Mouse (Mus musculus): Measurements from ENCODE around the gene Ly6g6c.

The Ly6g6c gene

GRCm38 (mm10) chr17:35064951-35065947 lies at the start of gene Ly6g6c:
Gene Ly6g6c, plus strand, starts transcription at chr17:35065388.
- Histone ChIP-seq H3K36me3 (ENCODE audit: control insufficient read depth, insufficient read depth, low read length, poor library complexity, severe bottlenecking) (no peaks in the 10 kb centered on the region), H3K27me3 (ENCODE audit: control insufficient read depth, insufficient read depth, low read length, poor library complexity, severe bottlenecking) (no peaks in the 10 kb centered on the region)
- DNase-seq (ENCODE audit: low read depth, low spot score): peak; percentile 44

GRCm38 (mm10) chr17:35016376-35016775 lies 48.8 kb upstream of the Ly6g6c start, which contains the start of gene Vwa7:
Gene Vwa7, plus strand, starts transcription at chr17:35016579.
- Histone ChIP-seq H3K36me3 (ENCODE audit: control insufficient read depth, insufficient read depth, low read length, poor library complexity, severe bottlenecking) (peaks cover 25% of the 10 kb centered on the region), H3K27me3 (ENCODE audit: control insufficient read depth, insufficient read depth, low read length, poor library complexity, severe bottlenecking) (no peaks in the 10 kb centered on the region)
- peak; percentile 34 for DNase-seq (ENCODE audit: low read depth, low spot score)

GRCm38 (mm10) chr17:35016791-35017705 lies 48.1 kb upstream of the Ly6g6c start:
- peak; percentile 43 for DNase-seq (ENCODE audit: low read depth, low spot score)
- H3K36me3 ChIP-seq (ENCODE audit: control insufficient read depth, insufficient read depth, low read length, poor library complexity, severe bottlenecking): peaks cover 20% of the 10 kb centered on the region
- no peaks in the 10 kb centered on the region for H3K27me3 ChIP-seq (ENCODE audit: control insufficient read depth, insufficient read depth, low read length, poor library complexity, severe bottlenecking)

- no peak for DNase-seq (ENCODE audit: low read depth, low spot score)
- Histone ChIP-seq H3K36me3 (ENCODE audit: control insufficient read depth, insufficient read depth, low read length, poor library complexity, severe bottlenecking) (peaks cover 20% of the 10 kb centered on the region), H3K27me3 (ENCODE audit: control insufficient read depth, insufficient read depth, low read length, poor library complexity, severe bottlenecking) (no peaks in the 10 kb centered on the region)
Measured at GRCm38 (mm10) chr17:35017706-35018030, 47.5 kb upstream of the Ly6g6c start.

GRCm38 (mm10) chr17:35018171-35018570 lies 47.0 kb upstream of the Ly6g6c start:
- no peak for DNase-seq (ENCODE audit: low read depth, low spot score)
- H3K36me3 ChIP-seq (ENCODE audit: control insufficient read depth, insufficient read depth, low read length, poor library complexity, severe bottlenecking): peaks cover 19% of the 10 kb centered on the region
- H3K27me3 ChIP-seq (ENCODE audit: control insufficient read depth, insufficient read depth, low read length, poor library complexity, severe bottlenecking): no peaks in the 10 kb centered on the region

- DNase-seq (ENCODE audit: low read depth, low spot score): no peak
- Histone ChIP-seq H3K36me3 (ENCODE audit: control insufficient read depth, insufficient read depth, low read length, poor library complexity, severe bottlenecking) (peaks cover 11% of the 10 kb centered on the region), H3K27me3 (ENCODE audit: control insufficient read depth, insufficient read depth, low read length, poor library complexity, severe bottlenecking) (no peaks in the 10 kb centered on the region)
Measured at GRCm38 (mm10) chr17:35019894-35020293, 45.3 kb upstream of the Ly6g6c start.

- no peak for DNase-seq (ENCODE audit: low read depth, low spot score)
- H3K36me3 ChIP-seq (ENCODE audit: control insufficient read depth, insufficient read depth, low read length, poor library complexity, severe bottlenecking): peaks cover 7% of the 10 kb centered on the region
- no peaks in the 10 kb centered on the region for H3K27me3 ChIP-seq (ENCODE audit: control insufficient read depth, insufficient read depth, low read length, poor library complexity, severe bottlenecking)
Measured at GRCm38 (mm10) chr17:35020551-35020950, 44.6 kb upstream of the Ly6g6c start.

GRCm38 (mm10) chr17:35021163-35021808 lies 43.9 kb upstream of the Ly6g6c start:
- DNase-seq (ENCODE audit: low read depth, low spot score): peak; percentile 84
- peaks cover 2% of the 10 kb centered on the region; the same call in 1 of the 2 replicates for H3K36me3 ChIP-seq (ENCODE audit: control insufficient read depth, insufficient read depth, low read length, poor library complexity, severe bottlenecking)
- H3K27me3 ChIP-seq (ENCODE audit: control insufficient read depth, insufficient read depth, low read length, poor library complexity, severe bottlenecking): no peaks in the 10 kb centered on the region

- no peak for DNase-seq (ENCODE audit: low read depth, low spot score)
- Histone ChIP-seq H3K36me3 (ENCODE audit: control insufficient read depth, insufficient read depth, low read length, poor library complexity, severe bottlenecking) (no peaks in the 10 kb centered on the region), H3K27me3 (ENCODE audit: control insufficient read depth, insufficient read depth, low read length, poor library complexity, severe bottlenecking) (no peaks in the 10 kb centered on the region)
Measured at GRCm38 (mm10) chr17:35021842-35022477, 43.2 kb upstream of the Ly6g6c start.

- H3K36me3 ChIP-seq (ENCODE audit: control insufficient read depth, insufficient read depth, low read length, poor library complexity, severe bottlenecking): no peaks in the 10 kb centered on the region
- no peaks in the 10 kb centered on the region for H3K27me3 ChIP-seq (ENCODE audit: control insufficient read depth, insufficient read depth, low read length, poor library complexity, severe bottlenecking)
- no peak for DNase-seq (ENCODE audit: low read depth, low spot score)
Measured at GRCm38 (mm10) chr17:35022541-35023060, 42.6 kb upstream of the Ly6g6c start.

GRCm38 (mm10) chr17:35023221-35023620 lies 42.0 kb upstream of the Ly6g6c start:
- DNase-seq (ENCODE audit: low read depth, low spot score): no peak
- no peaks in the 10 kb centered on the region for H3K27me3 ChIP-seq (ENCODE audit: control insufficient read depth, insufficient read depth, low read length, poor library complexity, severe bottlenecking)
- H3K36me3 ChIP-seq (ENCODE audit: control insufficient read depth, insufficient read depth, low read length, poor library complexity, severe bottlenecking): no peaks in the 10 kb centered on the region

GRCm38 (mm10) chr17:35023756-35024155 lies 41.4 kb upstream of the Ly6g6c start:
- no peaks in the 10 kb centered on the region for H3K27me3 ChIP-seq (ENCODE audit: control insufficient read depth, insufficient read depth, low read length, poor library complexity, severe bottlenecking)
- peak; percentile 45 for DNase-seq (ENCODE audit: low read depth, low spot score)
- no peaks in the 10 kb centered on the region for H3K36me3 ChIP-seq (ENCODE audit: control insufficient read depth, insufficient read depth, low read length, poor library complexity, severe bottlenecking)

- H3K27me3 ChIP-seq (ENCODE audit: control insufficient read depth, insufficient read depth, low read length, poor library complexity, severe bottlenecking): no peaks in the 10 kb centered on the region
- H3K36me3 ChIP-seq (ENCODE audit: control insufficient read depth, insufficient read depth, low read length, poor library complexity, severe bottlenecking): no peaks in the 10 kb centered on the region
- no peak for DNase-seq (ENCODE audit: low read depth, low spot score)
Measured at GRCm38 (mm10) chr17:35024261-35024660, 40.9 kb upstream of the Ly6g6c start.

Data from splenic B cell, adult 2 months (primary cell).